Comparison of ENCODE assay signal across 15 mouse cellular contexts in genomic region chr11:88280426-88280836, GRCm38 (mm10). TPM values are rescaled to one million over a fixed set of nuclear protein-coding genes. Genes with fewer than 3 reads are reported as not detected.
DNase-seq lines count a peak whose midpoint lies in the region; ATAC-seq and TF ChIP-seq lines count a peak whose summit lies in the region.
"Had no signal": no experiment of that assay in that cellular context is flagged by ENCODE, and none has a peak within 500 bp of the region (broad histone marks: within the 10 kb centered on the region; RNA-seq: fewer than 3 reads in every experiment).

No protein-coding gene starts in this region.

- 23% methylated on average over 8 of the region's 8 CpGs for WGBS in hindbrain, embryonic 16.5 days
- 18% methylated on average over 8 of the region's 8 CpGs for WGBS in midbrain, embryonic 15.5 days
- 43% methylated on average over 8 of the region's 8 CpGs for WGBS in intestine, embryonic 15.5 days

- peak; percentile 68 for ATAC-seq in hindbrain, embryonic 16.5 days
- ATAC-seq in midbrain, embryonic 15.5 days (replicated peaks) = 0 out of 2 replicates have a peak, but pooled peaks have one; percentile 48
- ATAC-seq in intestine, embryonic 15.5 days = no peak

- no peaks in the 10 kb centered on the region for H3K9me3 ChIP-seq in hindbrain, embryonic 16.5 days (ENCODE audit: control insufficient read depth, low read length)
- H3K9me3 ChIP-seq in midbrain, embryonic 15.5 days = no peaks in the 10 kb centered on the region
- H3K9me3 ChIP-seq in intestine, embryonic 15.5 days = no peaks in the 10 kb centered on the region

- peaks cover 19% of the 10 kb centered on the region for H3K4me1 ChIP-seq in hindbrain, embryonic 16.5 days (ENCODE audit: control insufficient read depth, insufficient read depth, low read depth, low read length)
- peaks cover 26% of the 10 kb centered on the region for H3K4me1 ChIP-seq in midbrain, embryonic 15.5 days
- H3K4me1 ChIP-seq in intestine, embryonic 15.5 days (replicated peaks) = peaks cover 3% of the 10 kb centered on the region

- no peak overlapping the region for H3K9ac ChIP-seq in hindbrain, embryonic 16.5 days (ENCODE audit: low read depth, low read length)
- no peak overlapping the region for H3K9ac ChIP-seq in midbrain, embryonic 15.5 days
- no peak overlapping the region for H3K9ac ChIP-seq in intestine, embryonic 15.5 days

- no peak overlapping the region for H3K4me2 ChIP-seq in hindbrain, embryonic 16.5 days (ENCODE audit: low read length)
- no peak overlapping the region for H3K4me2 ChIP-seq in midbrain, embryonic 15.5 days
- H3K4me2 ChIP-seq in intestine, embryonic 15.5 days (replicated peaks) = no peak overlapping the region

- no peak overlapping the region for H3K4me3 ChIP-seq in hindbrain, embryonic 16.5 days (ENCODE audit: low read length)
- H3K4me3 ChIP-seq in midbrain, embryonic 15.5 days = no peak overlapping the region
- H3K4me3 ChIP-seq in intestine, embryonic 15.5 days (replicated peaks) = no peak overlapping the region
- H3K4me3 ChIP-seq: heart, adult 2 months had no signal

- DNase-seq in brain, embryonic 14.5 days (ENCODE audit: low read depth) = peak; percentile 85
- DNase-seq in embryo, embryonic 9.5 days (ENCODE audit: extremely low spot score) = peak; percentile 82
- no peak for DNase-seq in left cerebral cortex, adult 18-20 months (ENCODE audit: low spot score in 2 of 2)
- no peak for DNase-seq in layer of hippocampus, postnatal 14 days (ENCODE audit: low spot score in 2 of 2)
- DNase-seq: cerebellum, postnatal 25 days; heart, adult 2 months; thymus, postnatal 4 days had no signal

- TF ChIP-seq CTCF in brain, embryonic 14.5 days (IDR thresholded peaks at IDR 0.05; ENCODE audit: borderline replicate concordance, extremely low read depth, insufficient read depth, insufficient read length) = no peak

- H3K27ac ChIP-seq in hindbrain, embryonic 16.5 days (ENCODE audit: low read depth, low read length) = peak overlapping the region; percentile 52
- peak overlapping the region; percentile 51; the same call in 1 of the 2 replicates for H3K27ac ChIP-seq in midbrain, embryonic 15.5 days
- H3K27ac ChIP-seq in intestine, embryonic 15.5 days = no peak overlapping the region
- H3K27ac ChIP-seq: heart, adult 2 months had no signal

- no peaks in the 10 kb centered on the region for H3K36me3 ChIP-seq in hindbrain, embryonic 16.5 days (ENCODE audit: control insufficient read depth, insufficient read depth, low read length)
- no peaks in the 10 kb centered on the region for H3K36me3 ChIP-seq in midbrain, embryonic 15.5 days (replicated peaks)
- H3K36me3 ChIP-seq in intestine, embryonic 15.5 days = no peaks in the 10 kb centered on the region

- no peak for TF ChIP-seq POLR2A in brain, embryonic 14.5 days (IDR thresholded peaks at IDR 0.05; ENCODE audit: borderline replicate concordance, extremely low read depth, insufficient read depth, insufficient read length, poor library complexity, severe bottlenecking)

- H3K27me3 ChIP-seq in hindbrain, embryonic 16.5 days (replicated peaks; ENCODE audit: control insufficient read depth, insufficient read depth, low read length) = no peaks in the 10 kb centered on the region
- no peaks in the 10 kb centered on the region for H3K27me3 ChIP-seq in midbrain, embryonic 15.5 days (replicated peaks)
- H3K27me3 ChIP-seq in intestine, embryonic 15.5 days (replicated peaks) = no peaks in the 10 kb centered on the region
- H3K27me3 ChIP-seq: CH12.LX had no signal

RNA-seq across cellular contexts. Expression of gene Ccdc182, which starts 13.4 kb away (rescaled TPM):
- 0.20 and 0.30 TPM in 2 replicates for polyA plus RNA-seq in brain, embryonic 14.5 days (2012; rRNA removed)
- 0.13 TPM in 1 of 2 replicates, not detected in the other for polyA plus RNA-seq in hindbrain, embryonic 16.5 days (2015; fragmentation: Nextera tagmentation; extraction: Ambion mirVana)
- 0.23 TPM in 2 replicates for polyA plus RNA-seq in midbrain, embryonic 15.5 days (2015; fragmentation: Nextera tagmentation; extraction: Ambion mirVana)
- polyA plus RNA-seq in intestine, embryonic 15.5 days (2015; fragmentation: Nextera tagmentation; extraction: Ambion mirVana) = not detected in 2 replicates
- total RNA-seq in left cerebral cortex, adult 18-20 months (2021) = not detected
- total RNA-seq in layer of hippocampus, postnatal 14 days (2021) = not detected
- total RNA-seq: adrenal gland, postnatal 4 days; CH12.LX; heart, adult 2 months; hematopoietic stem cell, adult 5-6 weeks; layer of hippocampus, postnatal 10 days had no signal
- polyA plus RNA-seq: heart, adult 2 months; lung, embryonic 16.5 days had no signal

Comparison
In these comparisons a context has a peak if more than half of its experiments do, and no peak if none do; other contexts are left out.
1. DNase-seq: peak in brain, embryonic 14.5 days (single experiment) and embryo, embryonic 9.5 days (single experiment); none in left cerebral cortex, adult 18-20 months (0 of 2) and layer of hippocampus, postnatal 14 days (0 of 2).